Mouse (Mus musculus) yolk sac, embryonic 10.5 days (tissue): ENCODE data around the gene Lyz2.
A peak's percentile ranks its signal among the peaks of the same experiment; 100 is the strongest.
"Not testable (repeated sequence)": the region's sequence is repeated elsewhere in the genome, so short reads cannot be mapped to it uniquely, and the experiment has no call there.

Experiments
- DNase-seq: peaks from one replicate; pipeline ENCODE4 v3.0.0-alpha.2; 2017; ENCODE audit warnings: low spot score

Gene Lyz2

GRCm38 (mm10) chr10:117282049-117282448 is at the start of gene Lyz2:
Gene Lyz2 (minus strand): TSS chr10:117282321.
- DNase-seq: no peak

GRCm38 (mm10) chr10:117330521-117330920 is 48.4 kb upstream of the Lyz2 start:
- DNase-seq: peak; percentile 25

DNA sequence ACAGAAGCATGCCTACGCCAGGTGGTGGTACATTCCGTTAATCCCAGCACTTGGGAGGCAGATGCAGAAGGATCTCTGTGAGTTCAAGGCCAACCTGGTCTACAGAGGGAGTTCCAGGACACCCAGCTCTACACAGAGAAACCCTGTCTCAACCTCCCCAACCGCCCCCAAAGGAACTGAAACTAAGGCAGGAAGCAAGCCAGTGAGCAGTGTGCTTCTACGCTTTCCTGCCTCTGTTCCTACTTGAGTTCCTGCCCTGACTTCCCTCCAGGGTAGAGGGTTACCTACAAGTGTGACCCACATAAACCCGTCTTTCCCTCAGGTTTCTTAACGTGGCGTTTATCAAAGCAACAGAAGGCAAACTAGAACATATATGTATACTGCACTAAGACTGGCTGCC is 41.7 kb upstream of the Lyz2 start:
- no peak for DNase-seq

DNA sequence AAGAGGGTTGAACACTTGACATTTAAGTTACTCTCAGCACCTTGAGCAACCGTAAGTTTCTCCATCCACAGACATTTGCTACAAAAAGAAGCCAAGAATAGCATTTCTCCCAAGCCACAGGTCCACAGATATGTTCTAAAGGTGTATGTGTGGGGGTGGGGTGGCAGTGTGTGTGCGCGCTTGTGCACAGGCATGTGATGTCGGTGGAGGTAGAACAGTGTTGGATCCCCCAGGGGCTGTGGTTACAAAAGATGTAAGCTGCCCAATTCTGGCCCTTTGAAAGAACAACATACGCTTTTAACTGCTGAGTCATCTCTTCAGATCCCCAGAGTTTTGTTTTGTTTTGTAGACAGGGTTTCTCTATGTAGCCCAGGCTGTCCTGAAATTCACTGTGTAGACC is 40.5 kb upstream of the Lyz2 start:
- DNase-seq: no peak

DNA sequence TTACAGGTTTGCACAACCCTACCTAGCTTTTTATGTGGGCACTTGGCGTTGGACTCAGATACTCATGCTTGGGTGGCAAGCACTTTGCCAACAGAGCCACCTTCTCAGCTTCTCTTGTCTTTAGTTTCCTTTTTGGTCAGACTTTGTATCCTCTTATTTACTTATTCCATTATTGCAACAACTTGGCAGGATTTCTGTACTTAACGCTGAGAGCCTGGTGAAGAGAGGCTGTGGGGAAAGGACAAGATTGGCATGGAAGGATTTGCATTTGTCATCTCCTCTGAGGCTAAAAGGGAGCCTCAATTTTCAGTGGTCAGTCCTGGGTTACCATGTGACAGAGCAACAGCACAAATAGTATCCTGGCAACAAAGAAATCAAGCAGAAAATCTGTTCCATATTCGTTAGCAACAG is 38.5 kb upstream of the Lyz2 start:
- no peak for DNase-seq

DNA sequence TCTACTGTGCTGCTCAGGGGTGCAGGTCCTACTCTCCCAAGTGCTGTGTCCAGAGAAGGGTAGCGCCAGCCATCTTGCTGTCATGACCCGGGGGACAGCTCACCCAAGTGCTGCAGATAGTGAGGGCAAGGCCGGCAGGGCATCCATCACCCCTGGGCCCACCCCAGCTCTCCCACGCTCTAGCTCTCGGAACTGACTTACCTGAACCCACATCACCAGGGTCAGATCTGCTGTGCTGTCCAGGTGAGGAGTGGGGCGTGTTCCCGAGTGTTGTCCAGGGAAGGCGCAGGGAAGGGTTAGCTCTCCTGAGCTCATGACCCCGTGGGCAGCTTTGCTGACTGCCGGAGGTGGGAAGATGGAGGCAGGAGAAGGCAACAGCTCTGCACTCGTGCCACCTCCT is 34.3 kb upstream of the Lyz2 start:
- DNase-seq: no peak

DNA sequence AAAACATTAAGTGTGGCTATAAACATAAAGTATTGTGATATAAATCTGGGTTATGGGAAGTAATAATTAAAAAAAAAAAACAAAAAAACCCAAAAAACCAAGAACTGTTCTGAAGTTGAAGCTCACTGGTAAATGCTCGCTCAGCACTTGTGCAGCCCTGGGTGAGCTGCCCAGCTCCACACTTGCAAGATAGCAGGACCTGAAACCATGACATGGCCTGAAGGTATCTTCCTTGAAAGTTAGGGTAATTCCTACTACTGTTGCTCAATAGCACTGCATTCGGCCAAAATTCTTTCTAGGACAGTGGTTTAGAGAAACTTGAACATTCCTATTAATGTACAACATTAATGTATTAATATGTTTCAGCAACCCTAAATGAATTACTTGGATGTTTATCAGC is 31.0 kb upstream of the Lyz2 start:
- DNase-seq: no peak

- no peak for DNase-seq
Measured at GRCm38 (mm10) chr10:117312168-117312567, 30.0 kb upstream of the Lyz2 start.

DNA sequence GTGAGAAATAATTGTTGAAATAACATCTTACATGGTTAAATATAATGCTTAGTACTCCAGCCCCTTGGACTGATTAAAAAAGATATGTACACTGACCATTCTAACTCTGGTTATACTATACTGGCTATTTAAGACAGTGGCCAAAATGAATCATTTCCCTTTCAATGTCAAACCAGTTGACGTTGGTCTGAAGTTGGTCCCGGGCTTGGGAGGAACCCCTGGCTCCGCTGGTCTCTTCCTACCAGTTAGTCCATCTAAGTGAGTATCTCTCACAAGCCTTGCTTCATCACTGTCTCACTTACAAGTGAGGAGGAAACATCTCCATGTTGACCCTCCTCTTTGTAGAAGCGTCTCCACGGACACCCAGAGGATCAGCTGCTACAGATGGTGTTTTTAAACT is 22.2 kb upstream of the Lyz2 start:
- no peak for DNase-seq

DNA sequence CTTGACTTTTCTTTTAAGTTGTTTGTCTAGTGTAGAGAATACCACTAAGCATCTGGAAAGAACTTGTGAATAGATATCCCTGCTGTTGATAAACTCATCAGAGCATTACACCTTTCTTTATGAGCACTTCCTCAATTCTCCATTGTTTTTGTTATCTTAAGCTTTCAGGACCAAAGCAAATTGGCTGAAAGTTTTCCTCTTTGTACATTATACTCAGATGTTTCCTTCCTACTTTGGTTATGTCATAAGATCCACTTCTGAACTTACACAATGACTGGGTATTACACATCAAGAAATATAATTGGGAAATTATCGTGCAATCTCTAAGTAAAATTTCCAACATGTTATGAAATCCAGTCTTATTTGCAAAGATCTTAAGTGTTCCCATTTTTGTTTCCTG is 19.6 kb upstream of the Lyz2 start:
- no peak for DNase-seq

- DNase-seq: peak; percentile 6
Measured at GRCm38 (mm10) chr10:117299901-117300520, 17.9 kb upstream of the Lyz2 start.

GRCm38 (mm10) chr10:117299106-117299505 is 17.0 kb upstream of the Lyz2 start:
- DNase-seq: no peak

DNA sequence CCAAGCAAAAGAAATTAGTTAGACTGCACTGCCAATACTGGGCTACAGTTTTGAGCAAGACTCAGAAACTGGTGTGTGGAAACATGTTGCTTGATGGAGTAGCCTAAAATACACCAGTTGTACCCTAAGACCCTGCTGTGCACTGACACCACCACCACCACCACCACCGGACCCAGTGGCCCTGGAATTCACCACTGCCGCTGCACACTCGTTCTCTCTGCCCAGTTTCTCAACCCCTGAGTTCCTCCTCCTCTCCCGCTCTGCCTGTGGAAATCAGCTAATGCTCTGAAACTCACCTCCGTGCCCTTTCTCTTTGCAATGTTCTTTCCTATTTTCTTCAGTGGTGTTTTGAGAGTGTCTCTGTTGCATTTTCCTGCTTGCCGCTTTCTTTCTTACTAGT is 16.2 kb upstream of the Lyz2 start:
- no peak for DNase-seq

DNA sequence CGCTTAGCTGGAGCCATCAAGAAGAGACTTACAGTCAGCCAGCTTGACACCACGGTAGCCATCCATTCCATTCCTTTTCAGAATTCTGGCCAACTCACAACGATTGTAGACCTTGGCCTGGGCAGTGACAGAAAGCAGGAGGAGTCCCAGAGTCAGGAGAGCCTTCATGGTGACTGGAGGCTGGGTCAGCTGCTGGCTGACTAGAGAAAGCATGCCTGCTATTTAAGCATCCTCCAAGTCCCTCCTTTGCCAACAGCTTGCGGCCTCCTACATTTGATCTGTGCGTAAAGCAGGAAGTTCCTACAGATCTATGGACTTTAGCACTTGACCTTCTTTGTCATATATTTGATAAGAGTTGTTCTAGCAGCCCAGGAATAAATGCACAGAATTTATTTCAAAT is 10.6 kb upstream of the Lyz2 start, which contains the start of gene Lyz1:
Gene Lyz1 (minus strand): TSS at position 198 of the 400 bp plus-strand sequence.
- DNase-seq: no peak

DNA sequence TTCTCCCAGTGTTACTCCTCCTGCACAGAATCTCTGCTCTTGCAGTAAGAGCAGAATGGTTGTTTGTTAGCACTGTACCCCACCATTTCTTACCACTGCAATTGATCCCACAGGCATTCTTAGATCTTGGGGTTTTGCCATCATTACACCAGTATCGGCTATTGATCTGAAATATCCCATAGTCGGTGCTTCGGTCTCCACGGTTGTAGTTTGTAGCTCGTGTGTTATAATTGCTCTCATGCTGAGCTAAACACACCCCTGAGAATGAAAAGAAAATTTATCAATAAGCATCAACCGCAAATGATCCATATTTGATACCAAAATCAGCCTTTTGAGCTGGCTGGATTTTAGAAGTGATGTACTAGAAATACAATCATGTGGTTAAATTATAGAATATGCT is 8.8 kb upstream of the Lyz2 start:
- DNase-seq: not testable (repeated sequence)

- DNase-seq: no peak
Measured at GRCm38 (mm10) chr10:117290046-117290870, 8.1 kb upstream of the Lyz2 start.

DNA sequence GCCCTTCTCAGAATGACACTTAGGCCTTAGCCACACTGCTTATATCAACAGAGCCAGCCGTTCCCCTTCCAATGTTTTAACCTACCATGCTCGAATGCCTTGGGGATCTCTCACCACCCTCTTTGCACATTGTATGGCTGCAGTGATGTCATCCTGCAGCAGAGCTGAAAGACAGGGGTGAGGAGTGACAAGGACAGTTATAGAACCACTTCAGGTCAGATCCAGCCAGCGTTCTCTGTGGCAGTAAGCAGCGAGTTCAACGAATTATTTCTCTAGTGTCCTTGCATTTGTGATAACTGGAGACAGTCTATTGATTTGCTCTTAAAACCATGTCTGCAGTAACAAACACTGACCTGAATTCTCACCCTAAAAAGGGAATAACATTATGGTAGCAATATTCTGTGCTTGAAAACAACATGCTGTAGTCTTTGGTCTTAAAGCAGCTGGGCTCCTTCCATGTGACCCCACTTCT is 6.9 kb upstream of the Lyz2 start:
- not testable (repeated sequence) for DNase-seq

DNA sequence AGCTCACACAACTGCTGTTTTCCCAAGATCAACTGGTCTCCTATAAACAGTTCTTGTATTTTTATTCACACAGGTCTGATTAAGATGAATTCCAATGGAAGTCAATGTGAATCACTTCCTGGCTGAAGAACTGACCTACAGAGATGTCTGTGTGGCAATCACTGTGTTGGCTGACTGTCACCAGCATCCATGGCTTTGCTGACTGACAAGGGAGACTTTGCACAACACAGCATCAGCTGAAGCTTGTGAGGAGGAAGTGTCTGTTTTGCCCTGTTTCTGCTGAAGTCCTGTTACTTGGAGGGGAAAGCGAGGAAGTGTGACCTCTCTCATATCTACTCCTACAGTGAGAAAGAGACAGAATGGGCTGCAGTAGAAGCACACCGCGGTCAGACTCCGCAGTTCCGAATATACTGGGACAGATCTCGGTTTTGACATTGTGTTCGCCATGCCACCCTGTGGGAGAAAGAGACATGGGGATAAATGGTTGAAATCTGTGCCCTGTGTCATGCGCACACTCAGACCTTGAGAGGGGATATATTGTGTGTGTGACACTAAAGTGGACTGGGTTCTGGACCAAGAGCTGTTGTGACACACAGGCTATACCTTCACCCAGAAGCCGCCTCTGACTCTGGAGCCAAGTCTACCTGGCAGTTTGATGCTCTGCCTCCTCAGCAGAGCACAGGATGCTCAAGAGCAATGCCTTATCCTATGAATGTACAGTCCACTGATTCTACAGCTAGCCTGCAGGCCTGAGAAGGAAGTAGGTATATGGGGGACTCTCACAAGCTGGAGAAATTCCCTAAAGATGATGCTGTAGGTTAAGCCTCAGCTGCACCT is 6.3 kb upstream of the Lyz2 start:
- no peak for DNase-seq

DNA sequence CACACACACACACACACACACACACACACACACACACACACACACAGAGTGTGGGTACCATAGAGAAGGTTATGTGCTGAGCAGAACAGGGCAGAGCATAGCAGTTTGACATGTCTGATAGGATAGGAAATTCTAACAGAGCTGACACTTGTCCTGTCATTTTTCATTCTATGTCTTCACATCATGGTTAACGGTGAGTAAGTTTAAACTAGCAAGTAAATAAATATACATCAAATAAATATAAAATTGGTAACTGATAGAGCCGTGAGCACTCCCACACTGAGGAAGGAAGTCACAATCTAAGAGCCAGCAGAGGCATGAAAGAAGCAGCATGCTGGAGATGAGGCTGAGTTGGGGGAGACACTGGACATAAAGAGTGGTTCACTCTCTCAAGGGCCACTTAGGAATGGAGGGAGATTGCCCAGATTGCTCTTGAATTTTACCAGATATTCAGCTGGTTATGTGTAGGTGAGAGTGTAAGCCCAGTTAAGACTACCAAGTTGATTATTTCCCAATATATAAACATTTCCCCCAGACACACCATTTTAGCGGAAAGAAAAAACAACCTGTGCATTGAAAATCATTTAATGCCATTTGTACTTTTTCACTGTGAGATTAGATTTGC is 5.2 kb upstream of the Lyz2 start:
- no peak for DNase-seq

- no peak for DNase-seq
Measured at GRCm38 (mm10) chr10:117286366-117286970, 4.3 kb upstream of the Lyz2 start.

- not testable (repeated sequence) for DNase-seq
Measured at GRCm38 (mm10) chr10:117285584-117285983, 3.5 kb upstream of the Lyz2 start.
